Mouse (Mus musculus) bone marrow, adult 2 months (tissue): ENCODE measurements at regions not wholly inside any gene's neighbourhood (a gene's known extent, or its start where the extent isn't known, plus 50 kb on each side); places are given as distances from the start of the nearest gene placed in this dataset.
A peak's percentile ranks its signal among the peaks of the same experiment; 100 is the strongest.

ENCODE experiments used
- H3K27ac ChIP-seq: fragments of 200-500 bp; 2 replicates; pipeline ENCODE4 v1.5.1; 2012; ENCODE audit warnings: low read depth, mild to moderate bottlenecking, control low read depth, inconsistent platforms, low read length; ENCODE audit not compliant: control insufficient read depth, poor library complexity, insufficient read depth
- H3K4me1 ChIP-seq: fragments of 200-500 bp; 2 replicates; pipeline ENCODE4 v1.6.1; 2011; ENCODE audit warnings: low read length; ENCODE audit not compliant: control insufficient read depth, insufficient read depth
- H3K4me3 ChIP-seq: fragments of 200-500 bp; replicated peaks from 2 replicates; pipeline ENCODE3; 2011; ENCODE audit warnings: mild to moderate bottlenecking, low read depth, low read length, control low read depth; ENCODE audit not compliant: control insufficient read depth
- CTCF ChIP-seq: fragments of 200-500 bp; IDR thresholded peaks from 2 replicates; pipeline ENCODE4 v1.5.1; 2011; ENCODE audit warnings: low read length, control low read depth; ENCODE audit not compliant: control insufficient read depth, insufficient read depth
- POLR2A ChIP-seq: fragments of 200-500 bp; IDR thresholded peaks from 2 replicates; pipeline ENCODE4 v1.6.1; 2011; ENCODE audit warnings: low read depth, mild to moderate bottlenecking, control low read depth, low read length, borderline replicate concordance; ENCODE audit not compliant: control insufficient read depth
- WGBS: fragments of 180-500 bp; shearing (Covaris S2); methylation state at CpG from one replicate; pipeline ENCODE4 v1.1.7; 2018; 5-methylcytosine and 5-hydroxymethylcytosine counted together

DNA sequence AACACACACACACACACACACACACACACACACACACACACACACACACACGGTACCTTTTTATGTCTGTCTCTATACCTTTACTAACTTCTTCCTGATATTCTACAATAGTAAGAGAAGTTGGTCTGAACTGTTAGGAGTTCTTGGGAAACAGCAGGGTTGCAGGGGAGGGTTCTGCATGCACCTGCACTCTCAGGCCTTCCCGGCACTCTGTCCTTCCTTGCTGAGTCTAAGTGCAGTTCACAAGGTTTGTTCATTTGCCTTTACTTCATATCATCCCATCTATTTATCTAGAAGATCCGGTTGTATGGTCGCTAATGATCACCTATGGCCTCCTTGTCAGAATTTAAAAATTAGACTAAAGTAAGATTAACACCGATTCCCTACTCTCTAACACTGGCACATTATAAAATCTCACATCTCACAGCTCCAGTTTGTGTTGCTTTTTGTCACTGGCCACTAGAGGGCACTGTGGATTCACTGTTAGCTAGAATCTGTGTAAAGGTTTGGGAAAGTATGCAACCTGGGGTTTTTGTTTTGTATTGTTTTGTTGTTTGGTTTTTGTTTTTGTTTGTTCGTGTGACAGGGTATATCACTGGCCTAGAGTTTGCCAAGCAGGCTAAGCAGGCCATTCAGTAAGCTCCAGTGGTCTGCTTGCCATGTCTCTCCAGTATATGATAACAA lies 101.5 kb upstream of the 2210010C04Rik start:
- WGBS = 31% methylated on average over 6 of the region's 6 CpGs
- H3K4me3 ChIP-seq = no peak overlapping the region
- TF ChIP-seq CTCF (peak; percentile 48), POLR2A (no peak)
- no peaks in the 10 kb centered on the region for H3K4me1 ChIP-seq
- H3K27ac ChIP-seq = no peak overlapping the region

DNA sequence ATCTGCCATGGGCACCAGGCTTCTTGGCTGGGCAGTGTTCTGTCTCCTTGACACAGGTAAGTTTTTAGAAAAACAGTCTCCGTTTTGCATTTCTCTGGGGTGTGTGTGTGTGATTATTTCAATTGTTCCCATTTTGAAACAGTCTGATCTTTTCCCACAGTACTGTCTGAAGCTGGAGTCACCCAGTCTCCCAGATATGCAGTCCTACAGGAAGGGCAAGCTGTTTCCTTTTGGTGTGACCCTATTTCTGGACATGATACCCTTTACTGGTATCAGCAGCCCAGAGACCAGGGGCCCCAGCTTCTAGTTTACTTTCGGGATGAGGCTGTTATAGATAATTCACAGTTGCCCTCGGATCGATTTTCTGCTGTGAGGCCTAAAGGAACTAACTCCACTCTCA lies 99.9 kb upstream of the 2210010C04Rik start:
- no peak overlapping the region for H3K4me3 ChIP-seq
- no peak overlapping the region for H3K27ac ChIP-seq
- no peak for TF ChIP-seq POLR2A
- no peak for TF ChIP-seq CTCF
- 54% methylated on average over 4 of the region's 4 CpGs for WGBS
- H3K4me1 ChIP-seq = no peaks in the 10 kb centered on the region; the same call in 1 of the 2 replicates

DNA sequence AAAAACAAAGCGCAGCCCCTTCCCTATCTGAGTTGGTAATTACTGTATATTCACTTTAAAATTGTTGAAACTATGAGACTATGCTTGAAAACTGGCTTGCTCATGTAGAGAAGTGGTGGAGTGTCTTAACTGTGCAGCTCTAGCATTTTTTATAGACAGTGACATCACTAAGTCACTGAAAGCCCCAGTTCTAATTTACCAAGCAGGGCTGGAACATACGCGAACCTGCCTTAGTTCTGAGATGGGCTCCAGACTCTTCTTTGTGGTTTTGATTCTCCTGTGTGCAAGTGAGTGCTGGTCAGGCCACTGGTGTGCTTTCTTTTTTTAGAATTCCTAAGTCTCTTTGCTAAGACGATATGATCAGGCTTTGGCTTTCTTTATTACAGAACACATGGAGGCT lies 94.6 kb upstream of the 2210010C04Rik start:
- Histone ChIP-seq H3K4me3 (no peak overlapping the region), H3K4me1 (no peaks in the 10 kb centered on the region; the same call in 1 of the 2 replicates), H3K27ac (no peak overlapping the region)
- TF ChIP-seq POLR2A = no peak
- no peak for TF ChIP-seq CTCF
- WGBS = 55% methylated on average over 4 of the region's 4 CpGs

DNA sequence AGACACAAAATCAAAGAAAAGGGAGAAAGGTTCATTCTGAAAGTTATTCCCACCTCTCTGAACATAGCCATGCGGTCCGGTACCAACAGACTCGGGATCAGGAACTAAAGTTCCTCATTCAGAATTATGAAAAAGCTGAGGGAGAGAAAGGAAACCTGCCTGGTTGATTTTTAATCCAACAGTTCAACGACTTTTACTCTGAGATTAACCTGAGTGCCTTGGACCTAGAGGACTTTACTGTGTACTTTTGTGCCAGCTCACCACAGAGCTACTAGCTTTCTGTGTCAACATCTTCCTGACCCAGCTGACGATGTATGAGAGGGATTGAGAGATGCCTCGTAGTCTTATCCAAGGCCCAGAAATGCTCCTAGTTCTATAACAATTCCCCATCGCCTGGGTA lies 92.5 kb upstream of the 2210010C04Rik start:
- 72% methylated on average over 7 of the region's 7 CpGs for WGBS
- no peak for TF ChIP-seq POLR2A
- TF ChIP-seq CTCF = no peak

DNA sequence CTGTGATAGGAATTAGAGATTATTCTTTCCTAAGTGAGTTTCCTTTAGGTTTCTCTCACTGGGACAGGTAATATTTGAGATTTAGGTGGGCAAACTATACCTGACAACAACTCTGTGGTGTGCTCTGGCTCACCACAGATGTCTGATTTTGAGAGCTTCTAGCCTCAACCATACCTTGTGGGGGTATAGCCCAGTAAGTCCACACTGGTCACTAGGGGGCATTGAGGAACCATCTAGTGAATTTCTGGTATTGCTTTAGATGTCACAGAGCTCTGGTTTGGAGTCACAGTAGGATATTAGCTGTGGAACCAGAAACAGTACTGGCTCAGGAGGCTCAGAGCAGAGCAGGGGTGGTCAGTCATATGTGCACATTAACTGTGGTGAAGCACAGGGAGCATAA lies 91.5 kb upstream of the 2210010C04Rik start:
- no peak overlapping the region for H3K4me3 ChIP-seq
- TF ChIP-seq CTCF = no peak
- no peak for TF ChIP-seq POLR2A
- H3K4me1 ChIP-seq = no peaks in the 10 kb centered on the region; the same call in 1 of the 2 replicates
- no peak overlapping the region for H3K27ac ChIP-seq

More for the DNA sequence above, 92.5 kb upstream of the 2210010C04Rik start:
- H3K4me3 ChIP-seq = no peak overlapping the region
- H3K27ac ChIP-seq = no peak overlapping the region
- no peaks in the 10 kb centered on the region; the same call in 1 of the 2 replicates for H3K4me1 ChIP-seq

DNA sequence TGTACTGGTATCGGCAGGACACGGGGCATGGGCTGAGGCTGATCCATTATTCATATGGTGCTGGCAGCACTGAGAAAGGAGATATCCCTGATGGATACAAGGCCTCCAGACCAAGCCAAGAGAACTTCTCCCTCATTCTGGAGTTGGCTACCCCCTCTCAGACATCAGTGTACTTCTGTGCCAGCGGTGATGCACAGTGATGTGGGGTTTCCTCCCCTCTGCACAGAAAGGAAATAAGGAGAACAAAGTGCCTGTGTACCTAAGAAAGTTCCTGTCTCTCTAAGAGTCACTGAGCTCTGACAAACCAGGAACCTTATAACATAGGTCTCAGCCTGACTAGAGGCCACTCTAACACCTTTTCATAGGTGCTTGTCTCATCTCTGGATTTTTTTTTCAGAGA lies 86.3 kb upstream of the 2210010C04Rik start:
- TF ChIP-seq CTCF = no peak
- no peak for TF ChIP-seq POLR2A
- H3K4me1 ChIP-seq = no peaks in the 10 kb centered on the region; the same call in 1 of the 2 replicates
- 62% methylated on average over 3 of the region's 3 CpGs for WGBS
- no peak overlapping the region for H3K27ac ChIP-seq
- no peak overlapping the region for H3K4me3 ChIP-seq

DNA sequence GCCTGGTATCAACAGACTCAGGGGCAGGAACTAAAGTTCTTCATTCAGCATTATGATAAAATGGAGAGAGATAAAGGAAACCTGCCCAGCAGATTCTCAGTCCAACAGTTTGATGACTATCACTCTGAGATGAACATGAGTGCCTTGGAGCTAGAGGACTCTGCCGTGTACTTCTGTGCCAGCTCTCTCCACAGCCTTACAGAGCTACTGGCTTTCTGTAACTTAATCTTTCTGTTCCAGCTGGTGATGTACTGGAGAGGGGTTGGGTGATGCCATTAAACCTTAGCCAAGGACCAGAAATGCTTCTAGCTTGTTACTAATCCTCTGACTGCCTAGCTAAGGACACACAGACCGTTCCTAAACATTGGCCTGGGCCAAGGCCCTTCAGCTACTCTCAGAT lies 83.9 kb upstream of the 2210010C04Rik start:
- Histone ChIP-seq H3K4me3 (no peak overlapping the region), H3K4me1 (no peaks in the 10 kb centered on the region; the same call in 1 of the 2 replicates), H3K27ac (no peak overlapping the region)
- TF ChIP-seq CTCF = no peak
- no peak for TF ChIP-seq POLR2A
- 48% methylated on average over 2 of the region's 2 CpGs for WGBS

DNA sequence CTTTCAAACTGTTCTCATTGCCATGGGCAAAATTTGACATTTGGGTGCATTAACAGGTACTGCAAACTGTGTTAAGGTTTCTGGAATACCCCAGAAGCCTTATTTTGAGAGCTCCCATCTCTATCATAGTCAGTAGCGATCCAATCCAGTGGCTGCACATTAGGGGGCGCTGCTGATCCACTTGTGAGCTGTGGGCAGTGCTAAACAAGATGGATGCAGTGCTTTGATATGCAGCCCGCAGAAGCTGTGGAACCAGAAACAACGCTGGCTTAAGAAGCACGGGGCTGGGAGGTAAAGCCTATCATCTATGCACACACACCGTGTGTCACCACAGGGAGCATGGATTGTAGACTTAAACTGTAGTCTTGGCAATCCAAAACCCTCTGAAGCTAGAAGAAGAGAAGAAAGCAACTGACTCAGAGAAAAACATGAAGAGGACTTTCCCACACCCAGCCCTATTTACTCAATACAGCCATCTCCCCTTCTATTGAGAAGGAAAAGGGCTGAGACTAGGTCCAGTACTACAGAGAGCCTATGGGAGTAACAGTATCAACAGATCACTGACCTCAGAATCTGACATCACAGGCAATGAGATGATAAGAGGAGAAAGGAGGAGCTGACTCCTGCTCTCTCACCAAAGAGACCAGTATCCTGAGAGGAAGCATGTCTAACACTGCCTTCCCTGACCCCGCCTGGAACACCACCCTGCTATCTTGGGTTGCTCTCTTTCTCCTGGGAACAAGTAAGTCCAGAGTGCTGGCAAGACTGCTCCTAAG lies 83.1 kb upstream of the 2210010C04Rik start:
- 6% methylated on average over 7 of the region's 7 CpGs for WGBS
- H3K4me1 ChIP-seq = no peaks in the 10 kb centered on the region; the same call in 1 of the 2 replicates

DNA sequence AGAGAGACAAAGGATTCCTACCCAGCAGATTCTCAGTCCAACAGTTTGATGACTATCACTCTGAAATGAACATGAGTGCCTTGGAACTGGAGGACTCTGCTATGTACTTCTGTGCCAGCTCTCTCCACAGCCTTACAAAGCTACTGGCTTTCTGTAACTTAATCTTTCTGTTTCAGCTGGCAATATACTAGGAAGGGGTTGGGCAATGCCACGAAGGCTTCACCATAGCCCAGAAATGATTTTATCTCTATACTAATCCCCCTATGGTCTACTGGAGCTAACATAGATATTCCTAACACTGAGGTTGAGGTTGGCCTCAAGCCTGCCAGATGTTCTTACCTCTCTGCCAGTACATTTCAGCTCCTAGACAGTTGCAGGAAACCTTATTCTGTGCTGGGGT lies 78.6 kb upstream of the 2210010C04Rik start:
- TF ChIP-seq POLR2A (no peak), CTCF (no peak)
- no peak overlapping the region for H3K27ac ChIP-seq
- H3K4me1 ChIP-seq = no peaks in the 10 kb centered on the region; the same call in 1 of the 2 replicates
- WGBS = 5% methylated on average over 1 of the region's 1 CpGs
- no peak overlapping the region for H3K4me3 ChIP-seq

More for the DNA sequence above, 83.1 kb upstream of the 2210010C04Rik start:
- H3K4me3 ChIP-seq = no peak overlapping the region
- TF ChIP-seq CTCF (peak; percentile 73), POLR2A (no peak)
- no peak overlapping the region for H3K27ac ChIP-seq
